Mouse (Mus musculus) bone marrow macrophage, adult 2 months (primary cell): ENCODE results near the gene Tjap1.

Source experiments
- CTCF ChIP-seq: IDR thresholded peaks from 2 replicates; pipeline ENCODE4 v1.5.1; 2012; ENCODE audit warnings: low read depth, mild to moderate bottlenecking, low read length, moderate library complexity
- POLR2A ChIP-seq: IDR thresholded peaks from 2 replicates; pipeline ENCODE4 v1.6.1; 2012; ENCODE audit warnings: mild to moderate bottlenecking, low read depth, low read length, borderline replicate concordance

DNA sequence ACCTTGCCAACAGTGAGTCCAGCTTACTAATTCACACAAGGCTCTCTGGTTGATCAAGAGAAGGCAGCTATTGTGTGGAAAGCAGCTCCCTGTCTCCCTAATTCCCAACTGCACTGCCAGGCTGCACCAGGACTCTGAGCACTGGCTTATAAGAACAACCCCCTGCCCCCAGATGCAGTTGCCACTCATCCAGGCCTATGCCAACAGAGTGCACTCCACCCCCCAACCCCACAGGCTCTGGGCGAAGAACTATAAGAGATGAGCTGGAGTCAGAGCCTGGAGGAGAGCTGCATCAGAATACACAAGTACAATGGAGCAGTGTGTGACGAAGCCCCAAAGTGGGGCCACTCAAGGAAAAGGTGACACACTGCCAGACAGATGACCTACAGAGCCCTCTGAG is 10.8 kb downstream of the Tjap1 start:
- TF ChIP-seq POLR2A, result no peak
- TF ChIP-seq CTCF, result no peak
